Mouse (Mus musculus) E14TG2a.4 (cell line): ENCODE measurements around the gene Gm42669.

Source experiments
- CTCF ChIP-seq: conservative IDR thresholded peaks from 2 replicates; pipeline ENCODE4 v1.5.1; 2014; ENCODE audit warnings: low read length
- NANOG ChIP-seq: IDR thresholded peaks from 2 replicates; pipeline ENCODE4 v1.6.1; 2014; ENCODE audit warnings: borderline replicate concordance, low read length, mixed read lengths
- POU5F1 ChIP-seq: IDR thresholded peaks from 2 replicates; pipeline ENCODE4 v1.6.1; 2014; ENCODE audit warnings: low read length, borderline replicate concordance

DNA sequence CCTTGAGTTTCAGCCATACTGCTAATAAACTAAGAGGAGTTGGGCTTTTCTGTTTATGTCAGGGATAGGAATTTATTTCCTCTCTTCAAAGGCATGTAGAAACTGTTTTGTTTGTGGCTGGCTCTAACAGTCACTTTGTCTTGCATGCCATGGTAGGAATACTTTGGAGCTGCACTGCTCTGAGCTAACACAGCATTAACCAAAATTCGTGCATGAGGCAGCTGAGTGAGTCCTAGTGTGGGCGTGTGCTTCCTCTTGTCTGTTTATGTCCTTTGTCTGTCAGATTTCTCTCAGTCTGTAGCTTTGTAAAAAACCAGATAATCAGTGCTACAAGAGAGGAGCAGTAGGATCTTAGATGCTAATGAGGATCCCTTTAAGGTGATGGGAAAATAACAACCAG lies 3.9 kb downstream of the Gm42669 start:
- no peak for TF ChIP-seq CTCF
- TF ChIP-seq NANOG = no peak
- no peak for TF ChIP-seq POU5F1
